In the genomic region with DNA sequence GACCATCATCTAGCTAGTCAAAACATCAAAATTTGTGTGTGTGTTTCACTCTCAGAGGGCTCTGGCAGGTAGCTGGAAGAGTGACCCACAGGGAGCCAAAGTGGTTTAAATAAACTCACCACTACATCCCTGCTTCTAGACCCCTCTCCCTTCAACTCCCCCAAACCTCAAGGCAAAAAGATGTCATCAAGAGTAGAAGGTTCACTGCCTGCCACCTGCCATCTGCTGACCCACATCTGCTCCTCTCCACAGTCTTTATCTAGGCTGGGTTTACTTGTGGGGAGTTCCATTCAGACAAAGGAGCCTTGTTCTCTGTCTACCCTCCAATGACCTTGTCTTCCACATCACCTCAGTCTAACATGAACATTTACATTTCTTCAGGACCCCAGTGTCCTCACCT, we compare ENCODE assay signal across 15 mouse cellular contexts. TPM values are rescaled to one million over a fixed set of nuclear protein-coding genes. Genes with fewer than 3 reads are reported as not detected.
A peak's percentile ranks its signal among the peaks of the same experiment; 100 is the strongest.
DNase-seq lines count a peak whose midpoint lies in the region; ATAC-seq and TF ChIP-seq lines count a peak whose summit lies in the region.
"Had no signal": no experiment of that assay in that cellular context is flagged by ENCODE, and none has a peak within 500 bp of the region (broad histone marks: within the 10 kb centered on the region; RNA-seq: fewer than 3 reads in every experiment).

No protein-coding gene starts in this region.

- no peaks in the 10 kb centered on the region; the same call in 1 of the 2 replicates for H3K27me3 ChIP-seq in heart, postnatal 0 days (ENCODE audit: control insufficient read depth, insufficient read depth, low read length)
- no peaks in the 10 kb centered on the region; the same call in 1 of the 2 replicates for H3K27me3 ChIP-seq in E14TG2a.4 (ENCODE audit: insufficient read depth, low read length)
- peaks cover 5% of the 10 kb centered on the region for H3K27me3 ChIP-seq in intestine, embryonic 15.5 days (replicated peaks)
- H3K27me3 ChIP-seq in thymus, adult 2 months (ENCODE audit: control insufficient read depth, insufficient read depth, low read length), result no peaks in the 10 kb centered on the region

- intact Hi-C loops in heart, postnatal 36 days (cut with DNase I), result no loop called here

- no peak for TF ChIP-seq CTCF in heart, postnatal 0 days (IDR thresholded peaks at IDR 0.05; ENCODE audit: low read depth)
- TF ChIP-seq CTCF in E14TG2a.4 (conservative IDR thresholded peaks at IDR 0.05; ENCODE audit: low read length), result no peak
- TF ChIP-seq CTCF in thymus, adult 2 months (IDR thresholded peaks at IDR 0.05; ENCODE audit: borderline replicate concordance, control insufficient read depth, extremely low read depth, insufficient read depth, low read length, poor library complexity), result no peak
- no peak for TF ChIP-seq CTCF in layer of hippocampus, adult 2 months (conservative IDR thresholded peaks at IDR 0.05)

- H3K9ac ChIP-seq in heart, postnatal 0 days (replicated peaks; ENCODE audit: low read depth, low read length), result no peak overlapping the region
- no peak overlapping the region for H3K9ac ChIP-seq in intestine, embryonic 15.5 days
- H3K9ac ChIP-seq: forebrain, embryonic 12.5 days; liver, embryonic 12.5 days; neural tube, embryonic 13.5 days had no signal

- peaks cover 31% of the 10 kb centered on the region for H3K4me1 ChIP-seq in heart, postnatal 0 days (ENCODE audit: control insufficient read depth, insufficient read depth)
- peaks cover 67% of the 10 kb centered on the region for H3K4me1 ChIP-seq in E14TG2a.4 (replicated peaks; ENCODE audit: low read depth, low read length)
- H3K4me1 ChIP-seq in intestine, embryonic 15.5 days (replicated peaks), result peaks cover 10% of the 10 kb centered on the region
- peaks cover 29% of the 10 kb centered on the region for H3K4me1 ChIP-seq in thymus, adult 2 months (replicated peaks; ENCODE audit: control insufficient read depth, insufficient read depth, low read length)

- TF ChIP-seq POLR2A in thymus, adult 2 months (IDR thresholded peaks at IDR 0.05; ENCODE audit: control insufficient read depth, extremely low read depth, insufficient read depth, low read length, poor library complexity), result no peak

- H3K27ac ChIP-seq in heart, postnatal 0 days (ENCODE audit: low read depth), result peak overlapping the region; percentile 1; the same call in 1 of the 2 replicates
- H3K27ac ChIP-seq in intestine, embryonic 15.5 days, result no peak overlapping the region
- H3K27ac ChIP-seq in thymus, adult 2 months (ENCODE audit: control insufficient read depth, insufficient read depth, low read length), result peak overlapping the region; percentile 85
- no peak overlapping the region for H3K27ac ChIP-seq in layer of hippocampus, adult 2 months
- H3K27ac ChIP-seq: forebrain, embryonic 12.5 days; heart, adult 2 months; hindbrain, postnatal 0 days; liver, embryonic 12.5 days; neural tube, embryonic 13.5 days had no signal

- no peaks in the 10 kb centered on the region for H3K9me3 ChIP-seq in heart, postnatal 0 days (replicated peaks; ENCODE audit: control insufficient read depth, low read length)
- H3K9me3 ChIP-seq in E14TG2a.4 (ENCODE audit: low read length), result no peaks in the 10 kb centered on the region
- H3K9me3 ChIP-seq in intestine, embryonic 15.5 days, result no peaks in the 10 kb centered on the region
- H3K9me3 ChIP-seq: forebrain, embryonic 12.5 days; liver, embryonic 12.5 days; neural tube, embryonic 13.5 days had no signal

- H3K4me3 ChIP-seq in heart, postnatal 0 days (ENCODE audit: low read depth, low read length), result no peak overlapping the region
- H3K4me3 ChIP-seq in E14TG2a.4 (replicated peaks; ENCODE audit: low read length), result peak overlapping the region; percentile 92; the same call in 1 of the 2 replicates
- 0 out of 2 replicates have a peak overlapping the region, but pooled peaks have one; percentile 72 for H3K4me3 ChIP-seq in intestine, embryonic 15.5 days (replicated peaks)
- H3K4me3 ChIP-seq in thymus, adult 2 months (ENCODE audit: control insufficient read depth, insufficient read depth, low read length), result no peak overlapping the region
- H3K4me3 ChIP-seq in layer of hippocampus, adult 2 months, result no peak overlapping the region
- H3K4me3 ChIP-seq: forebrain, embryonic 12.5 days; heart, adult 2 months; liver, embryonic 12.5 days; neural tube, embryonic 13.5 days had no signal

- no peaks in the 10 kb centered on the region for H3K36me3 ChIP-seq in heart, postnatal 0 days (replicated peaks; ENCODE audit: control insufficient read depth, insufficient read depth, low read length)
- peaks cover 50% of the 10 kb centered on the region for H3K36me3 ChIP-seq in E14TG2a.4 (ENCODE audit: insufficient read depth, low read length)
- no peaks in the 10 kb centered on the region for H3K36me3 ChIP-seq in intestine, embryonic 15.5 days
- H3K36me3 ChIP-seq in thymus, adult 2 months (ENCODE audit: control insufficient read depth, insufficient read depth, low read length), result peaks cover 3% of the 10 kb centered on the region; the same call in 1 of the 2 replicates
- H3K36me3 ChIP-seq: forebrain, embryonic 12.5 days; liver, embryonic 12.5 days; neural tube, embryonic 13.5 days had no signal

- no peak for ATAC-seq in heart, postnatal 0 days (ENCODE audit: insufficient read depth, low read depth)
- ATAC-seq in intestine, embryonic 15.5 days, result no peak
- ATAC-seq: hindbrain, postnatal 0 days; liver, embryonic 12.5 days had no signal

- no peak overlapping the region; the same call in 1 of the 2 replicates for H3K4me2 ChIP-seq in heart, postnatal 0 days (ENCODE audit: low read depth, low read length)
- peak overlapping the region; percentile 95 for H3K4me2 ChIP-seq in intestine, embryonic 15.5 days (replicated peaks)
- H3K4me2 ChIP-seq: forebrain, embryonic 12.5 days; liver, embryonic 12.5 days; neural tube, embryonic 13.5 days had no signal

- no peak for DNase-seq in heart, postnatal 0 days (ENCODE audit: low spot score)
- no peak for DNase-seq in heart, postnatal 36 days
- peak; percentile 39 for DNase-seq in thymus, adult 2 months
- DNase-seq in layer of hippocampus, adult 2 months (ENCODE audit: low spot score in 2 of 2), result no peak
- no peak for DNase-seq in cerebellum, adult 9-10 months
- DNase-seq: heart, adult 2 months; kidney, postnatal 14 days had no signal

- TF ChIP-seq EP300 in heart, postnatal 0 days (IDR thresholded peaks at IDR 0.05; ENCODE audit: low read depth), result no peak

RNA-seq across cellular contexts. Expression of a gene that starts 2.5 kb away (rescaled TPM):
- 30.1 and 46.6 TPM in 2 replicates for total RNA-seq in heart, postnatal 0 days (2014; rRNA removed; ENCODE audit: low replicate concordance)
- polyA plus RNA-seq in heart, postnatal 0 days (2015; fragmentation: Nextera tagmentation; extraction: Ambion mirVana), result 81.6 and 83.2 TPM in 2 replicates
- total RNA-seq in heart, postnatal 36 days (2021), result 10 to 100 TPM; 34.8 to 44.9 TPM
- polyA plus RNA-seq in intestine, embryonic 15.5 days (2015; fragmentation: Nextera tagmentation; extraction: Ambion mirVana), result 633 and 716 TPM in 2 replicates
- 426 and 460 TPM in 2 replicates for polyA plus RNA-seq in thymus, adult 2 months (2012; rRNA removed)
- 10 to 100 TPM; 18.3 to 21.7 TPM for total RNA-seq in layer of hippocampus, adult 2 months (2021)

RNA-seq across cellular contexts. Expression of a gene that starts 9.8 kb away (rescaled TPM):
- total RNA-seq in heart, postnatal 0 days (2014; rRNA removed; ENCODE audit: low replicate concordance), result 7.8 and 61.8 TPM in 2 replicates
- 17.9 and 18.0 TPM in 2 replicates for polyA plus RNA-seq in heart, postnatal 0 days (2015; fragmentation: Nextera tagmentation; extraction: Ambion mirVana)
- 10 to 100 TPM in 1 of 2 experiments, 1 to 10 TPM in 1; 9.6 to 10.5 TPM for total RNA-seq in heart, postnatal 36 days (2021)
- polyA plus RNA-seq in intestine, embryonic 15.5 days (2015; fragmentation: Nextera tagmentation; extraction: Ambion mirVana), result 44.3 and 50.7 TPM in 2 replicates
- 5.4 and 5.8 TPM in 2 replicates for polyA plus RNA-seq in thymus, adult 2 months (2012; rRNA removed)
- 10 to 100 TPM; 20.8 to 21.6 TPM for total RNA-seq in layer of hippocampus, adult 2 months (2021)

RNA-seq across cellular contexts. Expression of a gene that starts 24.5 kb away (rescaled TPM):
- not detected in 2 replicates for total RNA-seq in heart, postnatal 0 days (2014; rRNA removed; ENCODE audit: low replicate concordance)
- 0.41 and 0.61 TPM in 2 replicates for polyA plus RNA-seq in heart, postnatal 0 days (2015; fragmentation: Nextera tagmentation; extraction: Ambion mirVana)
- total RNA-seq in heart, postnatal 36 days (2021), result under 1 TPM; 0.44 to 0.51 TPM
- 6.7 and 6.8 TPM in 2 replicates for polyA plus RNA-seq in intestine, embryonic 15.5 days (2015; fragmentation: Nextera tagmentation; extraction: Ambion mirVana)
- polyA plus RNA-seq in thymus, adult 2 months (2012; rRNA removed), result 1.6 and 1.8 TPM in 2 replicates
- total RNA-seq in layer of hippocampus, adult 2 months (2021), result 100 to 1,000 TPM; 106 to 113 TPM

RNA-seq across cellular contexts. Expression of a gene that starts 31.0 kb away (rescaled TPM):
- total RNA-seq in heart, postnatal 0 days (2014; rRNA removed; ENCODE audit: low replicate concordance), result 0.42 and 1.5 TPM in 2 replicates
- 11.8 and 14.0 TPM in 2 replicates for polyA plus RNA-seq in heart, postnatal 0 days (2015; fragmentation: Nextera tagmentation; extraction: Ambion mirVana)
- total RNA-seq in heart, postnatal 36 days (2021), result 1 to 10 TPM; 1.9 to 2.0 TPM
- 178 and 182 TPM in 2 replicates for polyA plus RNA-seq in intestine, embryonic 15.5 days (2015; fragmentation: Nextera tagmentation; extraction: Ambion mirVana)
- 3.6 and 3.7 TPM in 2 replicates for polyA plus RNA-seq in thymus, adult 2 months (2012; rRNA removed)
- total RNA-seq in layer of hippocampus, adult 2 months (2021), result under 1 TPM in 1 of 2 experiments, not detected in 1; 0.36 TPM
- total RNA-seq: hindbrain, postnatal 0 days; left cerebral cortex, postnatal 36 days; midbrain, postnatal 0 days had no signal

RNA-seq across cellular contexts. Expression of a gene that starts 41.1 kb away (rescaled TPM):
- total RNA-seq in heart, postnatal 0 days (2014; rRNA removed; ENCODE audit: low replicate concordance), result 174 and 194 TPM in 2 replicates
- polyA plus RNA-seq in heart, postnatal 0 days (2015; fragmentation: Nextera tagmentation; extraction: Ambion mirVana), result 121 and 125 TPM in 2 replicates
- total RNA-seq in heart, postnatal 36 days (2021), result 10 to 100 TPM; 69.1 to 73.8 TPM
- polyA plus RNA-seq in intestine, embryonic 15.5 days (2015; fragmentation: Nextera tagmentation; extraction: Ambion mirVana), result 77.7 and 86.6 TPM in 2 replicates
- 143 and 146 TPM in 2 replicates for polyA plus RNA-seq in thymus, adult 2 months (2012; rRNA removed)
- 10 to 100 TPM; 40.7 to 42.9 TPM for total RNA-seq in layer of hippocampus, adult 2 months (2021)

Comparison
In these comparisons a context has a peak if more than half of its experiments do, and no peak if none do; other contexts are left out.
1. H3K27ac ChIP-seq: peak in heart, postnatal 0 days (single experiment) and thymus, adult 2 months (single experiment); none in intestine, embryonic 15.5 days (single experiment) and layer of hippocampus, adult 2 months (single experiment).
2. H3K4me3 ChIP-seq: peak in E14TG2a.4 (single experiment) and intestine, embryonic 15.5 days (single experiment); none in heart, postnatal 0 days (single experiment), thymus, adult 2 months (single experiment) and layer of hippocampus, adult 2 months (single experiment).
3. RNA of a gene that starts 24.5 kb away (total RNA-seq): 106 to 113 TPM in layer of hippocampus, adult 2 months; 0.44 to 0.51 TPM in heart, postnatal 36 days and not detected in heart, postnatal 0 days; every median in the first group is over 10 times any median in the second.